Mouse (Mus musculus) MEL-GATA-1-ER (cell line): ENCODE measurements around the gene Lrp10.

Source experiments
- DNase-seq: peaks from one replicate; pipeline ENCODE4 v3.0.0-alpha.2; 2012; ENCODE audit warnings: low read depth; ENCODE audit errors: extremely low read depth

Lrp10 gene

GRCm38 (mm10) chr14:54463959-54464292, at the start of gene Lrp10:
Lrp10 (plus strand) TSS chr14:54464137.
- no peak for DNase-seq

- no peak for DNase-seq
Measured at GRCm38 (mm10) chr14:54415241-54416020, 48.5 kb upstream of the Lrp10 start.

- DNase-seq = no peak
Measured at GRCm38 (mm10) chr14:54416229-54416775, 47.6 kb upstream of the Lrp10 start.

- peak; percentile 46 for DNase-seq
Measured at GRCm38 (mm10) chr14:54416830-54417229, 47.1 kb upstream of the Lrp10 start.

- DNase-seq = peak; percentile 88
Measured at GRCm38 (mm10) chr14:54417623-54418081, 46.3 kb upstream of the Lrp10 start, which contains the start of gene Slc7a7. Slc7a7 (minus strand) TSS chr14:54417780.

GRCm38 (mm10) chr14:54421014-54421413, 42.9 kb upstream of the Lrp10 start:
- no peak for DNase-seq

- peak; percentile 60 for DNase-seq
Measured at GRCm38 (mm10) chr14:54423406-54423805, 40.5 kb upstream of the Lrp10 start.

- peak; percentile 74 for DNase-seq
Measured at GRCm38 (mm10) chr14:54424634-54425033, 39.3 kb upstream of the Lrp10 start.

GRCm38 (mm10) chr14:54425540-54425939, 38.4 kb upstream of the Lrp10 start:
- peak; percentile 21 for DNase-seq

GRCm38 (mm10) chr14:54426003-54426688, 37.8 kb upstream of the Lrp10 start:
- peak; percentile 89 for DNase-seq

- peak; percentile 94 for DNase-seq
Measured at GRCm38 (mm10) chr14:54426689-54427398, 37.1 kb upstream of the Lrp10 start, which contains the start of gene Mrpl52. Mrpl52 (plus strand) TSS chr14:54426909.

- DNase-seq = no peak
Measured at GRCm38 (mm10) chr14:54427696-54428095, 36.2 kb upstream of the Lrp10 start.

GRCm38 (mm10) chr14:54428421-54428820, 35.5 kb upstream of the Lrp10 start:
- DNase-seq = no peak

- no peak for DNase-seq
Measured at GRCm38 (mm10) chr14:54429332-54430093, 34.4 kb upstream of the Lrp10 start.

- DNase-seq = no peak
Measured at GRCm38 (mm10) chr14:54430406-54431145, 33.4 kb upstream of the Lrp10 start.

- DNase-seq = no peak
Measured at GRCm38 (mm10) chr14:54431334-54432077, 32.4 kb upstream of the Lrp10 start, which contains the start of gene Mmp14. Mmp14 (plus strand) TSS chr14:54431612.

- DNase-seq = no peak
Measured at GRCm38 (mm10) chr14:54432078-54432836, 31.7 kb upstream of the Lrp10 start.
